Mouse (Mus musculus): ENCODE measurements around the gene Gfpt1.

GRCm38 (mm10) chr6:87041431-87041830 lies 1.2 kb upstream of the Gfpt1 start:
- TF ChIP-seq CTCF (conservative IDR thresholded peaks at IDR 0.05; ENCODE audit: low read length): no peak
- no peak for TF ChIP-seq NANOG (IDR thresholded peaks at IDR 0.05; ENCODE audit: borderline replicate concordance, low read length)

Data from E14TG2a.4 (cell line).